Mouse (Mus musculus) gastrocnemius, adult 2 months (tissue): ENCODE data around the gene Fgfr3. TPM values are rescaled to one million over a fixed set of nuclear protein-coding genes. Genes with fewer than 3 reads are reported as not detected.

ENCODE experiments used
- DNase-seq: peaks from one replicate; pipeline ENCODE4 v3.0.0; 2022
- H3K27ac ChIP-seq: fragments of 200-600 bp; 2 replicates; pipeline ENCODE4 v1.8.1; 2022; ENCODE audit warnings: mild to moderate bottlenecking
- H3K4me3 ChIP-seq: fragments of 200-600 bp; 2 replicates; pipeline ENCODE4 v1.8.1; 2022; ENCODE audit warnings: mild to moderate bottlenecking, moderate library complexity
- CTCF ChIP-seq: fragments of 200-600 bp; IDR thresholded peaks from 2 replicates; pipeline ENCODE4 v1.8.1; 2022; ENCODE audit warnings: antibody characterized with exemption, mild to moderate bottlenecking, moderate library complexity
- intact Hi-C: fragments of 180-260 bp; cut with DNase I; formaldehyde crosslinking; loops from one replicate; pipeline ENCODE4 v1.15.1; 2025
- total RNA-seq, 2 experiments: library from RNA; stranded (reverse); gene quantifications; 2 replicates each; pipeline ENCODE4 v1.2.3; 2021

The Fgfr3 gene
- total RNA-seq, 2 experiments from 2014 or later = 3.0 to 7.6 TPM

GRCm38 (mm10) chr5:33689221-33689844 is 32.1 kb upstream of the Fgfr3 start:
- peak; percentile 45 for DNase-seq
- TF ChIP-seq CTCF = no peak
- Histone ChIP-seq H3K27ac (peak overlapping the region; percentile 84), H3K4me3 (peak overlapping the region; percentile 38)
- intact Hi-C loops = loop anchor here (2.0 kb wide), 1 partner anchor 33 kb away; no protein-coding TSS in a partner anchor

GRCm38 (mm10) chr5:33689852-33690645 is 31.4 kb upstream of the Fgfr3 start:
- Histone ChIP-seq H3K4me3 (peak overlapping the region; percentile 38), H3K27ac (peak overlapping the region; percentile 84)
- intact Hi-C loops = loop anchor here (2.0 kb wide), 1 partner anchor 33 kb away; no protein-coding TSS in a partner anchor
- DNase-seq = peak; percentile 54
- no peak for TF ChIP-seq CTCF

GRCm38 (mm10) chr5:33692393-33692792 is 29.1 kb upstream of the Fgfr3 start:
- DNase-seq = peak; percentile 50
- intact Hi-C loops = no loop called here
- TF ChIP-seq CTCF = no peak
- Histone ChIP-seq H3K4me3 (peak overlapping the region; percentile 23), H3K27ac (peak overlapping the region; percentile 24)

GRCm38 (mm10) chr5:33694461-33694847 is 27.0 kb upstream of the Fgfr3 start:
- DNase-seq = no peak
- Histone ChIP-seq H3K27ac (peak overlapping the region; percentile 16; the same call in 1 of the 2 replicates), H3K4me3 (no peak overlapping the region)
- no peak for TF ChIP-seq CTCF
- intact Hi-C loops = no loop called here

GRCm38 (mm10) chr5:33694848-33695717 is 26.4 kb upstream of the Fgfr3 start:
- peak; percentile 66 for DNase-seq
- no peak for TF ChIP-seq CTCF
- peak overlapping the region; percentile 78 for H3K4me3 ChIP-seq
- intact Hi-C loops = no loop called here
- peak overlapping the region; percentile 79 for H3K27ac ChIP-seq

- TF ChIP-seq CTCF = no peak
- peak overlapping the region; percentile 79 for H3K27ac ChIP-seq
- peak overlapping the region; percentile 78 for H3K4me3 ChIP-seq
Measured at GRCm38 (mm10) chr5:33695718-33696121, 25.8 kb upstream of the Fgfr3 start.

GRCm38 (mm10) chr5:33696430-33696829 is 25.0 kb upstream of the Fgfr3 start:
- Histone ChIP-seq H3K27ac (no peak overlapping the region), H3K4me3 (no peak overlapping the region)
- intact Hi-C loops = no loop called here
- no peak for TF ChIP-seq CTCF
- DNase-seq = no peak

More at GRCm38 (mm10) chr5:33695718-33696121, 25.8 kb upstream of the Fgfr3 start:
- intact Hi-C loops = no loop called here
- DNase-seq = no peak

- DNase-seq = no peak
- intact Hi-C loops = no loop called here
- Histone ChIP-seq H3K4me3 (no peak overlapping the region), H3K27ac (no peak overlapping the region)
- no peak for TF ChIP-seq CTCF
Measured at GRCm38 (mm10) chr5:33697534-33697933, 23.9 kb upstream of the Fgfr3 start.

GRCm38 (mm10) chr5:33697947-33698512 is 23.4 kb upstream of the Fgfr3 start:
- no peak for DNase-seq
- Histone ChIP-seq H3K4me3 (no peak overlapping the region), H3K27ac (no peak overlapping the region)
- no peak for TF ChIP-seq CTCF
- intact Hi-C loops = no loop called here

GRCm38 (mm10) chr5:33698669-33699068 is 22.8 kb upstream of the Fgfr3 start:
- no peak for TF ChIP-seq CTCF
- DNase-seq = no peak
- H3K4me3 ChIP-seq = no peak overlapping the region
- H3K27ac ChIP-seq = no peak overlapping the region
- intact Hi-C loops = no loop called here

- DNase-seq = no peak
- intact Hi-C loops = no loop called here
- no peak overlapping the region for H3K27ac ChIP-seq
- H3K4me3 ChIP-seq = no peak overlapping the region
- TF ChIP-seq CTCF = no peak
Measured at GRCm38 (mm10) chr5:33700010-33700409, 21.5 kb upstream of the Fgfr3 start.

- intact Hi-C loops = no loop called here
- no peak for TF ChIP-seq CTCF
- H3K27ac ChIP-seq = no peak overlapping the region
- DNase-seq = no peak
- H3K4me3 ChIP-seq = no peak overlapping the region
Measured at GRCm38 (mm10) chr5:33701832-33702231, 19.6 kb upstream of the Fgfr3 start.
